Mouse (Mus musculus): ENCODE data around the gene Ppp4r1.
A peak's percentile ranks its signal among the peaks of the same experiment; 100 is the strongest.

The Ppp4r1 gene

GRCm38 (mm10) chr17:65771951-65772934 is 10.1 kb upstream of the Ppp4r1 start, which contains the start of gene Rab31:
Gene Rab31 (minus strand): TSS chr17:65772752.
- peak; percentile 91 to 96 for DNase-seq (ENCODE audit: inconsistent age in 2 of 2, low spot score in 1 of 2)

GRCm38 (mm10) chr17:65773617-65774016 is 8.8 kb upstream of the Ppp4r1 start:
- DNase-seq (ENCODE audit: inconsistent age in 2 of 2, low spot score in 1 of 2), result peak in 1 of 2 experiments; percentile 68

- DNase-seq (ENCODE audit: inconsistent age in 2 of 2, low spot score in 1 of 2), result peak; percentile 52 to 86
Measured at GRCm38 (mm10) chr17:65774439-65774838, 7.9 kb upstream of the Ppp4r1 start.

DNA sequence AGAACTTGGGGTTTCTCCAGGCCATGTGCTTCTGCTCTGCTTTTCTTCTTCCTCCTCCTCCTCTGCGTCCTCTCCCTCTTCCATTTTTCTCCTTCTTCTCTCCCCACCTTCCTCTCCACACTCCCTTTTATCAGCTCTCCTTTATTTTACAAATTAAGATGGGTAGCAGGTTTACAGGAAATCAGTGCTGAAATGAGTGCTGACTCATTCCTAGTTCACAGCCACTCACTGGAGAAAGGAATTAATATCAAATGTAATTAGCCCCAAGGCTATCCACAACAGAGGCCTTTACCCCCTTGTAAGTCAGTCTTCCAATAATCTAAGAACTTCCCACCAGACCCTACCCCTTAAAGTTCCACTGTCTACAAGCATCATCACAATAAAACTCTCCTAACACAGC is 6.1 kb upstream of the Ppp4r1 start:
- no peak for DNase-seq (ENCODE audit: inconsistent age in 2 of 2, low spot score in 1 of 2)

GRCm38 (mm10) chr17:65777461-65777860 is 4.9 kb upstream of the Ppp4r1 start:
- DNase-seq (ENCODE audit: inconsistent age in 2 of 2, low spot score in 1 of 2), result peak in 1 of 2 experiments; percentile 40

- DNase-seq (ENCODE audit: inconsistent age in 2 of 2, low spot score in 1 of 2), result no peak
Measured at GRCm38 (mm10) chr17:65780970-65781369, 1.4 kb upstream of the Ppp4r1 start.

GRCm38 (mm10) chr17:65783182-65784161 is 1.1 kb downstream of the Ppp4r1 start:
- DNase-seq (ENCODE audit: inconsistent age in 2 of 2, low spot score in 1 of 2), result peak; percentile 81 to 91

DNA sequence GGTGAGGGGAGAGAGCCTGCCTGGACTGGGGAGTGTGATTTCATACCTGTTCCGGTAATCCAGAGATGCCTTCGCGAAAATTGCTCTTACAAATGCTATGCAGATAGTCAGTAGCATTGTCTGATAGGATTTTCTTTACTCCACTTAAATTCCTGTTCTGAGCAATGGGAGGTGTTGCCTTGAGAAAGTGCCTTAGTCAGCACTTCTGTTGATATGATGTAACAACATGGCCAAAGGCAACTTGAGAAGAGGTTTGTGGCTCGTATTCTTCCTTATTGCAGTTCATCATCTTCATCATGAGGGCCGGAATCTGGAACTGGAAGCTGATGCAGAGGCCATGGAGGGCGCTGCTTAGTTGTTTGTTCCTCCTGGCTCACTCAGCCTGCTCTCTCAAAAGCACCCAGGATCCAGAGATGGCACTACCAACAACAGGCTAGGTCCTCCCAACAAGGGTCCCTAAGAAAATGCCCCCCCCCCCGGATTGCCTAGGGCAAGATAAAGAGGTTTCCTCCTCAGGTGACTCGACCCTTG is 2.3 kb downstream of the Ppp4r1 start:
- peak in 1 of 2 experiments; percentile 61 for DNase-seq (ENCODE audit: inconsistent age in 2 of 2, low spot score in 1 of 2)

DNA sequence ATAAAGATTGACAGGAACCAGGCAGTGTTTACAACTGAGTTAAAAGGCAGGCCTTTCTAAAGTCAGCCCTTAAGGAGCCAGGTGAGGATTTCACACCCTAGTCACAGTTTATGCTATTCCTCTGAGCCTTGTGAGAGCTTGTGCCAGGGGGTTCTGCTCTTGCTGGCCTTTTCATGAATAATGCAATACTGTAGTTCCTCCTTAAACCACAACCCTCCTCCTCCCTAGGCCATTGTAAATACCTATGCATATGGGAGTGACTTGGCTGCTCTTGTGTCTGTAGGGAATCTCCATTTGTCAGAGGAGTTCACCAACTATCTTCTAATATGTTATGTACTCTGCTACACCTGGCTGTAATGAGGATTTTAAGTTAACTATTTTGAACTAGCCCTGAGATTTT is 3.3 kb downstream of the Ppp4r1 start:
- no peak for DNase-seq (ENCODE audit: inconsistent age in 2 of 2, low spot score in 1 of 2)

GRCm38 (mm10) chr17:65786225-65786624 is 3.9 kb downstream of the Ppp4r1 start:
- peak in 1 of 2 experiments; percentile 64 for DNase-seq (ENCODE audit: inconsistent age in 2 of 2, low spot score in 1 of 2)

- DNase-seq (ENCODE audit: inconsistent age in 2 of 2, low spot score in 1 of 2), result no peak
Measured at GRCm38 (mm10) chr17:65787261-65787660, 4.9 kb downstream of the Ppp4r1 start.

GRCm38 (mm10) chr17:65788542-65789291 is 6.3 kb downstream of the Ppp4r1 start:
- peak in 1 of 2 experiments; percentile 66 for DNase-seq (ENCODE audit: inconsistent age in 2 of 2, low spot score in 1 of 2)

- no peak for DNase-seq (ENCODE audit: inconsistent age in 2 of 2, low spot score in 1 of 2)
Measured at GRCm38 (mm10) chr17:65789576-65789975, 7.2 kb downstream of the Ppp4r1 start.

DNA sequence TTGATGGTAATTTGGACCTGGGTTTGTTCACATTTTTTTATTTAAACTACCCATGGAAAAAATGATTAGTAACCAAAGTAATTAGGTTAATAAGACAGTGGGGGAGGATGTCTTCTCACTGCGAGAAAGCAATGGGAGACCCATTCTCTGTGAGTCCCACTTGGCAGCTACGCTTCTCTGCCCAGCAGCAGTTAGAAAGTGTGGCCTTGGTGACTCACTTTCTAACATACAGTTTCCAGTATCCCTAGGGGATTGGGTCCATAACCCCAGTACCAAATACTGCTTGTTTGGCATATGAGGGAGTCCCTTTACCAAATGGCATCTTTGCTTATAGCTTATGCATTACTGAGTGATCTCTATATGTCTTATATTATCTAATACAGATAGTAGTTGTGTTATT is 8.8 kb downstream of the Ppp4r1 start:
- no peak for DNase-seq (ENCODE audit: inconsistent age in 2 of 2, low spot score in 1 of 2)

- no peak for DNase-seq (ENCODE audit: inconsistent age in 2 of 2, low spot score in 1 of 2)
Measured at GRCm38 (mm10) chr17:65793307-65793930, 11.0 kb downstream of the Ppp4r1 start.

DNA sequence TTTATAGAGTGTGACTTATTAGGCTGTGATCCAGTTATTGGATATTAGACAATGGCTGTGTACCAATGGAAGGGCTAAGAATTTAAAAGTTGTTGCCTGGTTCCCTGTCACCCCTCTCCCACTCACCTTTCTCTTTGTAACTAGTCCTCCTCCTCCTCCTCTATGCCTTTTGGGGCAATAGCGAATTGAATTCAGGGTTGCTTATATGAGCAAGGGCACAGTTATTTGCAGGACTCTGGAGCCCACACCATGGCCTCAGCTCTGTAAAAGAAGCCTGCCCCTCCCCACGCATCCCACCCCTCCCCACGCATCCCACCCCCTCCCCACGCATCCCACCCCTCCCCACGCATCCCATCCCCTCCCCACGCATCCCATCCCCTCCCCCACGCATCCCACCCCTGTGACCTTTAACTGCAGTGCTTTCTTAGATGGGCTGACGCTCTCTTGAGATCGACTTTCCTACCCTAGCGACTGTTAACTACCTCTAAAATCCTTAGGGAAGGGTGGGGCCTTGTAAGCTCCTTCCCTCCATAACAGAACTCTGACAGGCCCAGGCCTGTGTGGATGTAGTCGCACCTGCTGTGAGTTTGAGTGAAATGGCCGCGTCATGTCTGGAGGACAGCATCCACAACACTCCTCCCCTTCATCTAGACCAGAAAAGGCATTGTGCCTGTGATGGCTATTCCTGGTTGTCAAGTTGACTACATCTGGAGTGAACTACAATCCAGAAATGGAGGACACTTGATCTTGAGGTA is 11.9 kb downstream of the Ppp4r1 start:
- no peak for DNase-seq (ENCODE audit: inconsistent age in 2 of 2, low spot score in 1 of 2)

GRCm38 (mm10) chr17:65796056-65796455 is 13.7 kb downstream of the Ppp4r1 start:
- no peak for DNase-seq (ENCODE audit: inconsistent age in 2 of 2, low spot score in 1 of 2)

DNA sequence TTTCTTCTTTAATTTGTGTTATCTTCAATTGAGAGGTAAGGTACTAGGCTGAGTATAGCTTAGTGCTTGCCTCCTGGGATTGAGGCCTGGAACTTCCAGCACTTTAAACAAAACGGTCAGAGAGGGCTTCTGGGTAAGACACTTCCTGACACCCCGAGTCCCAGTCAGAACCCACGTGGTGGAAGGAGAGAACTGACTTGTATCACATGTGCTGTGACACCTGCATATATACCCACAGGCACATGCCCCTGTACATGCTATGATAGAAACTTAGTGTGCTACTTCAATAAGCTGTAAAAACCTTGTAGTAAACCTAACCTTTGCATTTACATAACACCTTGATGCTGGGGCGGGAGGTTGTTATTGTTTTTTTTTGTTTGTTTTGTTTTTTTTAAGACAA is 16.1 kb downstream of the Ppp4r1 start:
- DNase-seq (ENCODE audit: inconsistent age in 2 of 2, low spot score in 1 of 2), result no peak

- no peak for DNase-seq (ENCODE audit: inconsistent age in 2 of 2, low spot score in 1 of 2)
Measured at GRCm38 (mm10) chr17:65799353-65799752, 17.0 kb downstream of the Ppp4r1 start.

Measured in adrenal gland, adult (tissue).